Mouse (Mus musculus) forebrain, postnatal 0 days (tissue): ENCODE measurements around the gene Strn. TPM values are rescaled to one million over a fixed set of nuclear protein-coding genes. Genes with fewer than 3 reads are reported as not detected.
A peak's percentile ranks its signal among the peaks of the same experiment; 100 is the strongest.

Source experiments
- ATAC-seq: fragments of 200-750 bp; cut with Nextera tagmentation; 2 replicates; pipeline ENCODE4 v1.8.0; 2017; ENCODE audit warnings: mild to moderate bottlenecking, moderate library complexity
- DNase-seq: peaks from one replicate; pipeline ENCODE4 v3.0.0-alpha.2; 2015
- H3K27ac ChIP-seq: fragments of 300-500 bp; sonication (generic); 2 replicates; pipeline ENCODE4 v1.5.1; 2014; ENCODE audit warnings: low read depth, mild to moderate bottlenecking, antibody characterized with exemption, low read length, moderate library complexity, mixed read lengths
- H3K27me3 ChIP-seq: fragments of 300-500 bp; sonication (generic); 2 replicates; pipeline ENCODE4 v1.6.1; 2014; ENCODE audit warnings: mild to moderate bottlenecking, low read length, mixed read lengths; ENCODE audit not compliant: insufficient read depth
- H3K36me3 ChIP-seq: fragments of 300-500 bp; sonication (generic); 2 replicates; pipeline ENCODE4 v1.6.1; 2014; ENCODE audit warnings: mild to moderate bottlenecking, moderate library complexity; ENCODE audit not compliant: insufficient read depth
- H3K4me1 ChIP-seq: fragments of 300-500 bp; sonication (generic); 2 replicates; pipeline ENCODE4 v1.6.1; 2014; ENCODE audit warnings: antibody characterized with exemption; ENCODE audit not compliant: insufficient read depth
- H3K4me2 ChIP-seq: fragments of 300-500 bp; sonication (generic); 2 replicates; pipeline ENCODE4 v1.6.1; 2014; ENCODE audit warnings: low read depth, mild to moderate bottlenecking, moderate library complexity
- H3K4me3 ChIP-seq: fragments of 300-500 bp; sonication (generic); 2 replicates; pipeline ENCODE4 v1.5.1; 2014; ENCODE audit warnings: low read depth, low read length, mixed read lengths
- H3K9ac ChIP-seq: fragments of 300-500 bp; sonication (generic); 2 replicates; pipeline ENCODE4 v1.6.1; 2014; ENCODE audit warnings: mild to moderate bottlenecking
- H3K9me3 ChIP-seq: fragments of 300-500 bp; sonication (generic); 2 replicates; pipeline ENCODE4 v1.6.1; 2016; ENCODE audit warnings: low read length
- CTCF ChIP-seq: sonication (generic); IDR thresholded peaks from 2 replicates; pipeline ENCODE4 v1.5.1; 2016; ENCODE audit warnings: antibody characterized with exemption, control low read depth, low read depth
- WGBS: fragments of 180-500 bp; shearing (Covaris S2); extraction: QIAGEN DNeasy Blood & Tissue Kit; methylation state at CpG from one replicate; pipeline ENCODE4 v1.1.7; 2014; 5-methylcytosine and 5-hydroxymethylcytosine counted together
- polyA plus RNA-seq: library from polyadenylated mRNA; unstranded; fragments of >200 nt; fragmentation: Nextera tagmentation; extraction: Ambion mirVana; gene quantifications from 2 replicates; pipeline ENCODE4 v1.2.1, GENCODE M21; 2015
- total RNA-seq: library from RNA; depleted of rRNA; stranded (reverse); fragments of >200 nt; gene quantifications from 2 replicates; pipeline ENCODE4 v1.2.3, GENCODE M21; 2014; rRNA removed

Gene Strn
- total and polyA plus RNA-seq, 2 experiments from 2014 or later: 4.2 to 23.1 TPM

DNA sequence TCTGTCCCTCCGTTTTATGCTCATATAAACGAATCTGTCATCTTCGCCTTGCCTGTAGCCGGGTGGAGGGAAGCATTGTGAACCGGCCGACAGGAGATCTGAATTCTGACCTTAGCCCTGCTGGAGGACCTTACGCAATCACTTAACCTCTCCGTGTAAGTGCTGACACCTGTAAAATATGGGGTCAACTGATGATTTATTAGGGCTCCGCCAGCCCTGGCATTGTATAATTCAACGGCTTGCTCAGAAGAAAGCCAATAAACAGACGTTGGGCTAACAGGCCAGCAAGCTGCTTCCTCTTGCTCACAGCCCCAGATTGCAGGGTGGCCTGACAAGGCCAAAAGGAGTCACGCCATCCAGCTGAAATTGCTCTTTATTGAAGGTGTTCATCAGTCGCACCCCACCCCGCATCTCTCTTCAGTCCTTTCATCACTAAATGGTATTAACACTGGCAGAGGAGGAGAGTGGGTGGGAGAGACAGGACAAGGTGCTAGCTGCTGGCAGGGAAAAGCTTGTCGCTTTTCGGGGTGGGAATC, 128.8 kb downstream of the Strn start:
- Histone ChIP-seq H3K27me3 (no peaks in the 10 kb centered on the region), H3K9me3 (no peaks in the 10 kb centered on the region), H3K27ac (no peak overlapping the region), H3K4me2 (no peak overlapping the region), H3K36me3 (no peaks in the 10 kb centered on the region), H3K4me3 (no peak overlapping the region), H3K9ac (no peak overlapping the region), H3K4me1 (no peaks in the 10 kb centered on the region)
- WGBS: 76% methylated on average over 16 of the region's 16 CpGs
- DNase-seq (no peak), ATAC-seq (no peak)
- no peak for TF ChIP-seq CTCF

DNA sequence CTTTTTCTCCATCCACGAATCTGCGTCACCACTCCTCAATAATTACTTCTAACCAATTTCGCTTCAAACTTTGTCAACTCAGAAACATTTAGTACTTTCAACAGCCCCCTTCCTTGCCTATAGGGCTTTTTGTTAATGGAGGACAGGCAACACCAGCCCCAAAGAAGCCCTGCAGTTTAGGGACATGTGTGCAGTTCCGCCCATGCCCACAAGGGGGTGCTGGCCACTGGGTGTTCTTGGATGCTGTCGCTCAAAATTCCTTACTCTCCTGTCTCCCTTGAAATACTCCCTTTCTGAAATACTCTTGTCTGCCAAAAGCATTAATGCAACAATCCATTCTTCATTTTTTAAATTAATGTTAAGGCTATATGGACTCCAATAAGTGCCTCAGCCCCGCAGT, 132.6 kb downstream of the Strn start:
- WGBS: 72% methylated on average over 6 of the region's 6 CpGs
- peak; percentile 77 for TF ChIP-seq CTCF
- Histone ChIP-seq H3K4me1 (peaks cover 4% of the 10 kb centered on the region; the same call in 1 of the 2 replicates), H3K9me3 (no peaks in the 10 kb centered on the region), H3K27me3 (no peaks in the 10 kb centered on the region), H3K4me2 (no peak overlapping the region), H3K27ac (no peak overlapping the region), H3K36me3 (no peaks in the 10 kb centered on the region), H3K4me3 (no peak overlapping the region), H3K9ac (no peak overlapping the region)
- DNase-seq: no peak
- no peak for ATAC-seq

DNA sequence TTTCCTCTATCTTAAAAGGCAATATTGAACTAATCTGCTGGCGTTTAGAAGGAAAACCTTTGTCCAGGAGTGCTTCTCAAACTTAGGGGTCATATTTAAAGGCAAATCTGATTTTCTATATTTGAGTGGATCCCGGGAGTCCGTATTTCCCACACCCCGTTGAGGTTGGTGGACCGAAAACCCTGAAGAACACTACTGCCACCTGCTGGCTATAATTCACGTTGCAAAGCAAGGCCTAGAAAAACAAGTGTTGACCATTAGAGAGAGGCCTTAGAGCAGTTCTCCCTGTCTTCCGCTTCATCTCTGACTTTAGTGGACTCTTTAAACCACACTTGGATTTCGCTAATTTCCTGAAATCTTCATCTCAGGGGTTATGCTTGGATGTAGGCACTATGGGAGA, 133.1 kb downstream of the Strn start:
- H3K27me3 ChIP-seq: no peaks in the 10 kb centered on the region
- H3K4me1 ChIP-seq: peaks cover 4% of the 10 kb centered on the region; the same call in 1 of the 2 replicates
- H3K27ac ChIP-seq: no peak overlapping the region
- no peak overlapping the region for H3K9ac ChIP-seq
- TF ChIP-seq CTCF: peak; percentile 90
- no peaks in the 10 kb centered on the region for H3K36me3 ChIP-seq
- H3K4me2 ChIP-seq: peak overlapping the region; percentile 18; the same call in 1 of the 2 replicates
- ATAC-seq: peak; percentile 66
- no peak overlapping the region for H3K4me3 ChIP-seq
- DNase-seq: peak; percentile 90
- no peaks in the 10 kb centered on the region for H3K9me3 ChIP-seq
- WGBS: 32% methylated on average over 8 of the region's 8 CpGs

DNA sequence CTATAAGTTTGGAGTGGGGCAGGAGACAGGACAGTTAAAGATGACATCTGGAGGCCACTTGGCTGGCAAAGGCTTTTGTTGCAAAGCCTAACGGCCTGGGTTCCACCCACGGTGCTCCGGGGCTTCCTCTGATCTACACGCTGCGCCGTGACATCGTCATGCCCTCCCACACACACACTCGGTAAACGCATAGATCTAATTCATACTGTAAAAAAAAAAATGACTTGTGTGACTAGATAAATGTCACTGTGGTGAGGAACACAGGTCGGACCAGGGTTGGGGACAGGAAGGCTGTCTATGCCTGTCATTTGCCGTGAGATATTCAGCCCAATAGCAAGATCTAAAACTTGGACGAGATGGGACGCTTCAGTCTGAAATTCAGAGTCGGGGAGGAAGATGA, 134.7 kb downstream of the Strn start:
- peaks cover 4% of the 10 kb centered on the region; the same call in 1 of the 2 replicates for H3K4me1 ChIP-seq
- no peaks in the 10 kb centered on the region for H3K27me3 ChIP-seq
- TF ChIP-seq CTCF: no peak
- WGBS: 86% methylated on average over 14 of the region's 14 CpGs
- H3K4me2 ChIP-seq: no peak overlapping the region
- H3K4me3 ChIP-seq: no peak overlapping the region
- no peaks in the 10 kb centered on the region for H3K9me3 ChIP-seq
- ATAC-seq (no peak), DNase-seq (no peak)
- H3K9ac ChIP-seq: no peak overlapping the region
- no peaks in the 10 kb centered on the region for H3K36me3 ChIP-seq
- H3K27ac ChIP-seq: no peak overlapping the region

DNA sequence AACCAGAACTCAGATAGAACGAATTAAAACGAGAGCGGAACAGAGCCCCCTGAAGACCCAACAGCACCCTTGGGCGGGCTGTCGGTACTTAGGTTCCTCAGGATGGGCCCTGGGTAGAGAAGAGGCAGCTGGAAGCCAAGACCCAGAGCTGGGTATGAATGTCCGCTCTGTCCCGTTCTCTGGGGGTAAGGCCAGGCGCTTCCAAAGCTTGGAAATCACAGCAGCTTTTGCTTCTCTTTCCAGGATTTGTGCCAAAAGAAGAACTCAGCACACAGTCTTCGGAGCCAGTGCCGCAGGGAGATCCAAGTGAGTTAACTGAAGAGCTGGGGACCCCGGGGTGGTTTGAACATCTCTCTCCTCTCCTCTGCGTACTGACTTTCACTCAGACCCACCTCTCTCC, 135.4 kb downstream of the Strn start:
- H3K4me3 ChIP-seq: no peak overlapping the region
- H3K27me3 ChIP-seq: no peaks in the 10 kb centered on the region
- 72% methylated on average over 12 of the region's 12 CpGs for WGBS
- peak; percentile 50 for ATAC-seq
- no peak for TF ChIP-seq CTCF
- no peak for DNase-seq
- no peak overlapping the region for H3K27ac ChIP-seq
- no peak overlapping the region for H3K4me2 ChIP-seq
- peaks cover 4% of the 10 kb centered on the region; the same call in 1 of the 2 replicates for H3K4me1 ChIP-seq
- no peaks in the 10 kb centered on the region for H3K36me3 ChIP-seq
- H3K9me3 ChIP-seq: no peaks in the 10 kb centered on the region
- no peak overlapping the region for H3K9ac ChIP-seq

DNA sequence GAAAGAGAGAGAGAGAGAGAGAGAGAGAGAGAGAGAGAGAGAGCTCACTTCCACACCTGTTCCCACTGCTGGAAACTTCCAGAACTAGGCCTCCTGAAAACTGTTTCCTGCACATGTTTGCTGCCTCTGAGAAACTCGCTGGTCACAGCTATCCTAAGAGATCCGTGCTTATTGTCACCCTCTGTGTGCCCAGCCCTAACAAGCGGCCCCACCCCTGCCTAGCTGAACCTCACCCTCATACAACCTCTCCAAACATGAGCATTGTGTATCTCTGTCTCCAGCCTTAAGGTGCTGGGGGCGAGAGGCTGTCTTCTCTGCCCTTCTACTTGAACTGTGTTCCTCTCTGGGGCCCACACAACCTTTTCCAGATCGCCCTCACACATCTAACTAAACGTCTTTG, 136.0 kb downstream of the Strn start:
- ATAC-seq (no peak), DNase-seq (no peak)
- H3K4me2 ChIP-seq: no peak overlapping the region
- H3K36me3 ChIP-seq: no peaks in the 10 kb centered on the region
- no peak overlapping the region for H3K4me3 ChIP-seq
- H3K27ac ChIP-seq: no peak overlapping the region
- H3K4me1 ChIP-seq: peaks cover 4% of the 10 kb centered on the region; the same call in 1 of the 2 replicates
- H3K9me3 ChIP-seq: no peaks in the 10 kb centered on the region
- no peak overlapping the region for H3K9ac ChIP-seq
- TF ChIP-seq CTCF: no peak
- no peaks in the 10 kb centered on the region for H3K27me3 ChIP-seq
- WGBS: 76% methylated on average over 6 of the region's 6 CpGs

Other genes starting within 250 kb of the Strn start
- 6.8 and 11.5 TPM in 2 replicates for gene Vit, start 229.1 kb downstream of the Strn start, total RNA-seq
- gene Vit, start 229.1 kb downstream of the Strn start, polyA plus RNA-seq: 8.3 and 12.0 TPM in 2 replicates
- 34.7 and 49.6 TPM in 2 replicates for gene Heatr5b, start 98.2 kb upstream of the Strn start, total RNA-seq
- 8.7 and 10.4 TPM in 2 replicates for gene Heatr5b, start 98.2 kb upstream of the Strn start, polyA plus RNA-seq
- gene Gpatch11, start 98.4 kb upstream of the Strn start, total RNA-seq: 25.7 and 26.2 TPM in 2 replicates
- 52.3 and 53.8 TPM in 2 replicates for gene Gpatch11, start 98.4 kb upstream of the Strn start, polyA plus RNA-seq
- gene Eif2ak2, start 145.4 kb upstream of the Strn start, total RNA-seq: 2.8 and 5.4 TPM in 2 replicates
- 1.7 and 3.6 TPM in 2 replicates for gene Eif2ak2, start 145.4 kb upstream of the Strn start, polyA plus RNA-seq
- not detected in 2 replicates for gene Sult6b1, start 169.8 kb upstream of the Strn start, total RNA-seq
- gene Sult6b1, start 169.8 kb upstream of the Strn start, polyA plus RNA-seq: not detected in 2 replicates
- 40.1 and 44.6 TPM in 2 replicates for gene Cebpzos, start 179.3 kb upstream of the Strn start, total RNA-seq
- gene Cebpzos, start 179.3 kb upstream of the Strn start, polyA plus RNA-seq: 127 and 147 TPM in 2 replicates
- 31.9 and 32.2 TPM in 2 replicates for gene Cebpz, start 199.9 kb upstream of the Strn start, total RNA-seq
- 49.8 and 50.0 TPM in 2 replicates for gene Cebpz, start 199.9 kb upstream of the Strn start, polyA plus RNA-seq
- 32.5 and 32.7 TPM in 2 replicates for gene Ndufaf7, start 199.9 kb upstream of the Strn start, total RNA-seq
- 49.9 and 66.4 TPM in 2 replicates for gene Ndufaf7, start 199.9 kb upstream of the Strn start, polyA plus RNA-seq